Mouse (Mus musculus) subcutaneous adipose tissue, adult 2 months (tissue): ENCODE data around the gene Prss40. TPM values are rescaled to one million over a fixed set of nuclear protein-coding genes. Genes with fewer than 3 reads are reported as not detected.

Experiments
- polyA plus RNA-seq: library from polyadenylated mRNA; depleted of rRNA; stranded (reverse); fragments of >200 nt; gene quantifications from 2 replicates; pipeline ENCODE4 v1.2.3, GENCODE M21; 2012; ENCODE audit warnings: low replicate concordance; rRNA removed

Prss40 gene
- polyA plus RNA-seq = not detected in 2 replicates

GRCm38 (mm10) chr1:34560843-34561242, at the start of gene Prss40:
TSS of gene Prss40 (minus strand) at chr1:34560943.

DNA sequence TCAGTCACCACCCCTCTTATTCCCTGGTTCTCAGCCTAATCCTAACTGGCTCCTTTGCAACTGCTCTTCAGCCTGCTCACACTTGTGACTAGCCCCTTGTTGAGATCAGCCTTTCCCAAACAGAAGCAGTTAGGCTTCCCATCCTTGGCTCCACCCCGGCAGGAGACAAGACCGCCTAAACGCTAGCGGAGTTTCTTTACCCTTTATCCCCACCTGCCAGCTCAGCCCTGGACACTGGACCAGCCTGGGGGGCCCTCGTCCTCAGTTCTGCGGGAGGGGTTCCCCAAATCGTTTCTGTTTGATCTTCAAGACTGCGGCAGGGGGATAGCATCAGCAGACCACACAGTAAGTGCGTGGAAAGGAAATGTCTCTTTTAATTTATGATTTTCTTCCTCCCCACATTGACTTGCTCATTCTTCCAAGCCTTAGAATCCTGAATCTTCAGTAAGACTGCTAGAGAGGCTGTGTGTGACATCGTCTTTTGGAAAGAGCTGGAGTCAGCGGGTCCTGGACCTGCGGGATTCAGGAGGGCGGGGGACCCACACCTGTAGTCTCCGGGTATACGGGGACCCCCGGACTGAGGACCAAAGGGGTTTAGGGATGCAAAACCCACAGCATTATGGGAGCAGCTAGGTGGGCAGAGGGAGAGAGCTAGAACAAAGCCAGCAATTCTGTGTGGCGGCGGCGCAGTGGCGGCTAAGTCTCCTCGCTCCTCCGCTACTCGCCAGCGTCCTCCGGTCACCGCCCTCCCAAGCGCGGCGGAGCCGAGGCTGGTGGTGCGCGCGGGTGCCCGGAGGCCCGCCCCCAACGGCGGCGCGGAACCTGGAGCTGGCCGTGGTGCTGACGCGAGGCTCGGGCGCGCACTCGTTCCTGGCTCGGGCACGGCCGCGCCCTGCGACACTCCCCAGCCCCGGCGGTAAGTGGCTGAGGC, 18.4 kb upstream of the Prss40 start, which contains the start of gene Amer3:
Gene Amer3, plus strand, starts transcription at position 807 of the 931 bp plus-strand sequence.

GRCm38 (mm10) chr1:34535043-34535698, 25.6 kb downstream of the Prss40 start, which contains the start of gene Cfc1:
TSS of gene Cfc1 (plus strand) at chr1:34535648.

Other genes with a start within 250 kb of the Prss40 start
- 21.1 and 25.5 TPM in 2 replicates for gene Ccdc115, start 121.3 kb downstream of the Prss40 start, polyA plus RNA-seq
- 43.6 and 52.5 TPM in 2 replicates for gene Imp4, start 121.1 kb downstream of the Prss40 start, polyA plus RNA-seq
- gene Ptpn18, start 101.2 kb downstream of the Prss40 start, polyA plus RNA-seq = 48.4 and 87.9 TPM in 2 replicates
- gene Prss39, start 62.5 kb downstream of the Prss40 start, polyA plus RNA-seq = not detected in 2 replicates
- not detected in 2 replicates for gene Cfc1, start 25.3 kb downstream of the Prss40 start, polyA plus RNA-seq
- not detected in 2 replicates for gene Amer3, start 18.7 kb upstream of the Prss40 start, polyA plus RNA-seq